Mouse (Mus musculus): ENCODE measurements around the gene Dhx34.
A peak's percentile ranks its signal among the peaks of the same experiment; 100 is the strongest.
"Not testable (repeated sequence)": the region's sequence is repeated elsewhere in the genome, so short reads cannot be mapped to it uniquely, and the experiment has no call there.

The Dhx34 gene

GRCm38 (mm10) chr7:16221582-16222272 lies at the start of gene Dhx34:
Gene Dhx34, minus strand, starts transcription at chr7:16222037.
- DNase-seq (ENCODE audit: low spot score), result peak; percentile 98

- DNase-seq (ENCODE audit: low spot score), result no peak
These were observed 49.3 kb upstream of the Dhx34 start for GRCm38 (mm10) chr7:16271139-16271538.

DNA sequence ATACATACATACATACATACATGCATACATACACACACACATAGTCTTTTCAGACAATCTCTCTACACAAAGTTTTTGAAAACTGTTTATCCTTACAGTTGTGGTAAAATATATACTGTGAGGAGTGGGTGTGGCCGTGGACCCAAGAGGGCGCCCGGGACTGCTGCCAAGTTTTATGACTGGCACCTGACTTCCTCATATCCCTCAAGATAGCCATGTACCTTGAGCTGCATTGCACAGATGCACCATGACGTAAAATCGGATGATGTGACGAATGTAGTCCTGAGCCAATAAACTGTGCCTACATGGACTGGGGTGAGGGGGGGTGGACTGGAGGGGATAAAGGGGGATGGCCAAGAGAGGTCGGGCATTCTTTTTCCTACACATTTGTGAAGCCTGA lies 44.8 kb upstream of the Dhx34 start:
- not testable (repeated sequence) for DNase-seq (ENCODE audit: low spot score)

DNA sequence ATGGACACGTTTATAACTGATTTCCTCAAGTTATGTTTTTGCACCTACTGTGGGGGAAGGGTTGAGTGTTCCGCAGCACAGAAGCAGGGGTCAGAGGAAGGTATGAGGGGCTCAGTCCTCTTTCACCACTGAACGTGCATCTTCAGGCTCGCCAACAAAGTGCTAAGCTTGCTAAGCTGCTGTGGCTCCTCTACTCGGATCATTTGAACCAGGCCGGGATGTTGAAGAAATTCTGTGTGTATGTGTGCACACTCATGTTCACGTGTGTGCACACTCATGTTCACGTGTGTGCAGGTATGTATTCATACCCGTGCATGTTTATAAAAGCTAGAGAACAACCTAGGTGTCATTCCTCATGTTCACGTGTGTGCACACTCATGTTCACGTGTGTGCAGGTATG lies 44.0 kb upstream of the Dhx34 start:
- DNase-seq (ENCODE audit: low spot score), result no peak

- DNase-seq (ENCODE audit: low spot score), result no peak
These were observed 42.0 kb upstream of the Dhx34 start for GRCm38 (mm10) chr7:16263843-16264242.

DNA sequence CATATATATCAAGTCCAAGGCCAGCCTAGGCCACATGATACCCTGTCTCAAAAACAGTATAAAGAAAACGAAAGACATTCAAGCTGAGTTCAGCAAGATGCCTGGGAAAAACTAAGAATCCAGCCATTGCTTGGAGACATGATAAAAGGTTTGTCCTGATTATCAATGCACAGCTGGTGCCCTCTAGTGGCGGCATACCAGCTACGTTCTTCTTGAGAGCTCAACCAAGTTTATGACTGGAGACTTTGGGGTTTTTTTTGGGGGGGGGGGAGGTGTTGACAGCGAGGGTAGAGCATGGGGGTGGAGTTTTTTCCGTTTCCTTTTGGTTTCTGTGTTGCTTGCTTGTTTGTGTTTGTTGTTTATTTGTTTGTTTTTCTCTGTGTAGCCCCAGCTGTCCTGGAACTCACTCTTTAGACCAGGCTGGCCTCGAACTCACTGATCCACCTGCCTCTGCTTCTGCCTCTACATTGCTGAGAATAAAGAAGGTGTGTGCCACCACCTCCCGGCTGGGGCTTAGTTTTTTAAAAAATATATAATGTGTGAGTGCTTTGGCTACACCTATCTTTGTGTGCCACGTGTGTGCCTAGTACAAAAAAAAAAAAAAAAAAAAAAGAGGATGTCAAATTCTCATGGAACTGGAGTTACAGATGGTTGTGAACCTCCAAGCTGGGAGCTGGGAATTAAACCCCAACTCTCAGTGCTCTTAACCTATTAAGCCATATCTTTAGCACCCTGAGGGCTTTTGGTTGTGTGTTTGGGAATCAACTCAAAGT lies 41.4 kb upstream of the Dhx34 start:
- peak; percentile 91 for DNase-seq (ENCODE audit: low spot score)

GRCm38 (mm10) chr7:16261097-16261496 lies 39.3 kb upstream of the Dhx34 start:
- DNase-seq (ENCODE audit: low spot score), result no peak

DNA sequence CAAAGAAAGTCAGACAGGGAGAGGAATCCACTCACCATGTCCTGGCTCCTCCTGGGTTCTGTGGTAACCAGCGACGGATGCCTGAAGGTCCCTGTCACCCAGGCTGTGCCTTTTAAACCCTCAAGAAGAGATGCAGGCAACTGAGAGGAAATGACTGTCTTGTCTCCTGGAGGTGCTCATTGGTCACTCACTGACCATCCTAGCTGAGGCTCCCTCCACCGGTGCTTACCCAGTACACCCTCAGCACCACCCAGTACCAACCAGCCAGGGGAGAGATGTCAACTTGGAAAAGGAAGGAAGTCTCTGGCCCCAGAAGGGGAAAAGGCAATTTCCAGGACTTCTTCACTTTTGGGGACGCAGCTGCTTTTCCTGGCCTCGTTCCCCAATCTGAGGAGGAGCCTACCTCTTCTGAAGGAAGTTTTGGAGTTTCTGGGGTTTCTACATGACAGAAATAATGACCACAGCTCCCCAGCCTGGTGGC lies 37.3 kb upstream of the Dhx34 start, which contains the start of gene C5ar1:
Gene C5ar1, minus strand, starts transcription at position 431 of the 481 bp plus-strand sequence.
- DNase-seq (ENCODE audit: low spot score), result no peak

- DNase-seq (ENCODE audit: low spot score), result no peak
These were observed 36.0 kb upstream of the Dhx34 start for GRCm38 (mm10) chr7:16257830-16258229.

DNA sequence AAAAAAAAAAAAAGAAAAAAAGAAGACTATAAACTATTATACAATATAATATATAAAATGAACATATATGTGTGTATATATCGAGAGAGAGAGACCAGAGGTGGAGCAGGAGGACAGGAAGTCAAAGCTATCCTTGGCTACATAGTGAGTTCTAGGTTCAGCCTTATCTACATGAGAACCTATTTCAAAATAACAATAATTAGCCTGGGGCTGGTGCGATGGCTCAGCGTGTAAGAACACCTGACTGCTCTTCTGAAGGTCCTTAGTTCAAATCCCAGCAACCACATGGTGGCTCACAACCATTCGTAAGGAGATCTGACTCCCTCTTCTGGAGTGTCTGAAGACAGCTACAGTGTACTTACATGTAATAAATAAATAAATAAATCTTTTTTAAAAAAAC lies 34.1 kb upstream of the Dhx34 start:
- not testable (repeated sequence) for DNase-seq (ENCODE audit: low spot score)

- DNase-seq (ENCODE audit: low spot score), result no peak
These were observed 32.4 kb upstream of the Dhx34 start for GRCm38 (mm10) chr7:16254195-16254594.

- DNase-seq (ENCODE audit: low spot score), result no peak
These were observed 28.9 kb upstream of the Dhx34 start for GRCm38 (mm10) chr7:16250687-16251086.

DNA sequence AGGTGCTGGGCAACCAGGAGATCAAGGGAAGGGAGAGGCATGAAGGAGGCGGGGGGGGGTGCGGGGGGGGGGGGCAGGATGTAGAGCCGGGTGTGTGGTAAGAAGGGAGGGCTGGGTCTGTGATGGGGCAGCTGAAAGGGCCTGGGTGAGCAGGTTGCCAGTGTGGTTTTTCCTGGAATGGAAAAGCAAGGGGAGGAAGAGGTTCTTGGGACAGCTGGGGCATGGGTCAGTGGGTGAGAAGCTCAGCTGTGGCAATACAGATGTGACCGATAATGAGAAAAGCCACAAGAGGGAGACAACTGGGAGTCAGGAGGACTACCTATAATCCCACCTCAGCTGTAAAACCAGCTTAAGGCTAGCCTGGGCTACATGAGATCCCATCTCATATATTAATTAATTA lies 24.1 kb upstream of the Dhx34 start:
- DNase-seq (ENCODE audit: low spot score), result no peak

DNA sequence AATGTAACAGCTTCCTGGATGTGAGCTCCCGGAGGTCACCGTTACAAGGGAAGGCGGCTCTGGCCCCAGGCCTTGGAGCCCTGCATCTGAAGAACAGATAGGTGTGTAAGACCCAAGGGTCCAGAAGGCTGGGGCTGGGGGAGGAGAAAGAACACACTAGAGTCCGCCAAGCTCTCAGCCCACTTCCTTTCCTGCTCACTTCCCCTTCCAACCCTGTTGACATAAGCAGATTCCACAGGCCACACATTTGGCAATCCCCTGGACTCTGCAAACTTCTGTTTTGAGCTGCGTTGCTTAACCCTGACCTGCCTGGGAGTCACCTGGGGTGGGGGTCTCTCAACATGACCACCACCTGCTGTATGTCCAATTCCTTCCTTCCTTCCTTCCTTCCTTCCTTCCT lies 22.2 kb upstream of the Dhx34 start, which contains the start of gene C5ar2:
Gene C5ar2, minus strand, starts transcription at position 88 of the 400 bp plus-strand sequence.
- no peak for DNase-seq (ENCODE audit: low spot score)

- no peak for DNase-seq (ENCODE audit: low spot score)
These were observed 20.4 kb upstream of the Dhx34 start for GRCm38 (mm10) chr7:16242198-16242597.

DNA sequence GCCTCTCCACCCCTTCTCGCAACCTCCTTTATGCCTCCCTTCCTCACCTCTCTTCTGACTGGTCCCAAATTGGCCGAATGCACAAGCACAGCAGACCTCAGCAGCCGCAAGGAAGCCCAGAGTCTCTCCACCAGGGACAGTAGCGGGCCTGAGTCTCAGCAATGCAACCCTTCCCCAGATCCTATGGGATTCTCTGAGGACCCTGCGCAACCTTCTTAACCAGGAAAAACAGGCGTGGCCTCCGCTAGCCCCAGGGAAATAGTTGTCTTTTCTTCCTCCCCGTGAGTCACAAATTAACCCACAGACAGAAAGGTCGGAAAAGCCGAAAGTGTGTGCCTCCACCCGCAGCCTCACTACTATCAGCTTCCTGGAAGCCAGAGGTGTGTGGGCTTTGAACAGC lies 19.9 kb upstream of the Dhx34 start:
- DNase-seq (ENCODE audit: low spot score), result no peak

GRCm38 (mm10) chr7:16240978-16241303 lies 19.1 kb upstream of the Dhx34 start:
- no peak for DNase-seq (ENCODE audit: low spot score)

GRCm38 (mm10) chr7:16240281-16240977 lies 18.6 kb upstream of the Dhx34 start:
- DNase-seq (ENCODE audit: low spot score), result no peak

GRCm38 (mm10) chr7:16239554-16239997 lies 17.7 kb upstream of the Dhx34 start:
- no peak for DNase-seq (ENCODE audit: low spot score)

GRCm38 (mm10) chr7:16229869-16230268 lies 8.0 kb upstream of the Dhx34 start:
- DNase-seq (ENCODE audit: low spot score), result peak; percentile 85

DNA sequence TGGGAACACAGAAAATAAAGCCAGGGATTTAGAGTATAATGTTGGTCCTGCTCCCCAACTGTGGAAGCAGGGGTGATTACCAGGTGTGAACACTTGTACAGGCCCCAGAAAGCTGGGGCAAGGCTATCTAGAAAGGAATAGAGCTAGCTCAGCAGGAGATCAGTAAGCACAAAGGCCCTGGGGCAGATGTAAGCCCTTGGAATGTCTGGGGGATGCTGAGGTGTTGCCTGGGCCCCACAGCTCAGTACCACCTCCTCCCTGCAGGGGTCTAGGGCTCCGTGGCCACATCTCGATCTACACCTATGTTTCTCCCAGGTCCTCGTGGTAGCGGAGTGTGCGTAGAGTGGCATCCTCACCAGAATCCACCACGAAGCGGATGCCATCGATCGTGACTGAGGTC lies 7.9 kb downstream of the Dhx34 start:
- no peak for DNase-seq (ENCODE audit: low spot score)

DNA sequence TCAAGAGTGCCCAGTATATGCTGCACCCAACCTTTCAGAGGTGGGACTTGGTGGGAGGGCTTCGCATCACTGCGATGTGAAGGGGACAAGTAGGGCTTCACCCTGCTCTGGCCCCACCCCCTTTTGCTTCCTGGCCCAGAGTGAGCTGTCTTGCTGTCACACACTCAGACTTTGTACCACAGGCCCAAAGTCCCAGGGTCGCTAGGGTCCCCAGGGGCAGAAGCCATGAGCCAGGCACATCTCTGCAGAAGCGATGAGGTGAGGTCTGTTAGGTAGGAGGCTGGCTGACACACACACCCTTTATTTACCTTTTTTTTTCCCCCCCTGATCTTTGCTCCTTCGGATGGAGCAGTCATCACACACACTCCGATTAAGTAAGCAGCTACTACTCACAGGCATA lies 8.6 kb downstream of the Dhx34 start:
- no peak for DNase-seq (ENCODE audit: low spot score)
